Mouse (Mus musculus): ENCODE measurements around the gene Rfx5. TPM values are rescaled to one million over a fixed set of nuclear protein-coding genes. Genes with fewer than 3 reads are reported as not detected.

The Rfx5 gene
- polyA plus RNA-seq, 1 experiment from 2014 or later, result 11.8 TPM

- H3K9me3 ChIP-seq (ENCODE audit: low read depth, low read length), result no peaks in the 10 kb centered on the region
- H3K4me3 ChIP-seq (ENCODE audit: low read depth, low read length), result no peak overlapping the region
- no peak overlapping the region for H3K4me2 ChIP-seq
- no peak for ATAC-seq (ENCODE audit: insufficient read depth)
- no peaks in the 10 kb centered on the region for H3K4me1 ChIP-seq (ENCODE audit: insufficient read depth)
- WGBS, result 92% methylated on average over 1 of the region's 1 CpGs
- no peak for DNase-seq
- H3K9ac ChIP-seq, result no peak overlapping the region
- no peaks in the 10 kb centered on the region for H3K36me3 ChIP-seq (ENCODE audit: insufficient read depth)
- no peaks in the 10 kb centered on the region for H3K27me3 ChIP-seq (ENCODE audit: insufficient read depth, low read length)
- no peak overlapping the region for H3K27ac ChIP-seq (ENCODE audit: low read depth)
- TF ChIP-seq CTCF (IDR thresholded peaks at IDR 0.05; ENCODE audit: low read depth), result no peak
Measured at GRCm38 (mm10) chr3:94964989-94965388, 11.1 kb downstream of the Rfx5 start.

DNA sequence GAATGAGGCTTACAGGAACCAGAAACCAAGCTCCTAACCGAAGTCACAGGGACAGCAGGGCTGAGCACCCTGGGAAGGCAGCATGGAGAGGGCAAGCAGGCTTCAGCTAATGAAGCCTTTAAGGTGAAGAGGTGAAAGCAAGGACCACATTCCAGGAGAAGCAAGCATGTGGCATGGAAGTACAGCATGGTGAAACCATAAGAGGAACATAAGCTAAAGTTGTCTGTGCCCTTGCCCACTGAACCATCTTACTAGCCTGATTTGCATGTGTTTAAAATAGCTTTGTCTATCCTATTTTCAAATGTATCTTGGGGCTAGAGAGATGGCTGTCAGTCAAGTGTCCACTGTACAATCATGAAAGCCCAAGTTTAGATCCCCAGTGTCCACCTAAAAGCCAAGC lies 12.0 kb downstream of the Rfx5 start:
- H3K4me1 ChIP-seq (ENCODE audit: insufficient read depth), result no peaks in the 10 kb centered on the region
- H3K27me3 ChIP-seq (ENCODE audit: insufficient read depth, low read length), result no peaks in the 10 kb centered on the region
- ATAC-seq (ENCODE audit: insufficient read depth) (no peak), DNase-seq (no peak)
- WGBS, result 74% methylated on average over 1 of the region's 1 CpGs
- H3K9me3 ChIP-seq (ENCODE audit: low read depth, low read length), result no peaks in the 10 kb centered on the region
- H3K27ac ChIP-seq (ENCODE audit: low read depth), result no peak overlapping the region
- TF ChIP-seq CTCF (IDR thresholded peaks at IDR 0.05; ENCODE audit: low read depth), result no peak
- H3K9ac ChIP-seq, result no peak overlapping the region
- no peaks in the 10 kb centered on the region for H3K36me3 ChIP-seq (ENCODE audit: insufficient read depth)
- H3K4me3 ChIP-seq (ENCODE audit: low read depth, low read length), result no peak overlapping the region
- no peak overlapping the region for H3K4me2 ChIP-seq

DNA sequence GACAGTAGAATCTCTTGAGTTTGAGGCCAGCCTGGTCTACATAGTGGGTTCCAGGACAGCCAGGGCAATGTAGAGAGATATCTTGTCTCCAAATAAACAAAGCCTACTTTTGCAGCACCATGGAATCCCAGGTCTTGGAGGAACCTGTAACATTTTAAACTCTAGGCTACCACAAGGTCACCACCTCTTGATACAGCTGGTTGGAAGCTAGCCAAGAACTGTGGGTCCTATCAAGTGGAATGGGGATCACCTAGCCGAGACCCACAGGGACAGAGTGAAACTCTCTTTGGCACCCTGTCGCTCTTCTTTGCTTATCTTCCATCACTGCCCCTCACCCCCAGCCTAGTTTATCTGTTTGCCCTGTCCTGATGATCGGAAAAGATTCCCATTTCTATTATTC lies 18.7 kb downstream of the Rfx5 start:
- Histone ChIP-seq H3K9me3 (ENCODE audit: low read depth, low read length) (no peaks in the 10 kb centered on the region), H3K4me2 (no peak overlapping the region), H3K27ac (ENCODE audit: low read depth) (no peak overlapping the region), H3K4me1 (ENCODE audit: insufficient read depth) (peaks cover 9% of the 10 kb centered on the region; the same call in 1 of the 2 replicates), H3K9ac (no peak overlapping the region), H3K36me3 (ENCODE audit: insufficient read depth) (no peaks in the 10 kb centered on the region; the same call in 1 of the 2 replicates), H3K4me3 (ENCODE audit: low read depth, low read length) (no peak overlapping the region), H3K27me3 (ENCODE audit: insufficient read depth, low read length) (no peaks in the 10 kb centered on the region)
- ATAC-seq (ENCODE audit: insufficient read depth), result no peak
- DNase-seq, result no peak
- no peak for TF ChIP-seq CTCF (IDR thresholded peaks at IDR 0.05; ENCODE audit: low read depth)
- 74% methylated on average over 3 of the region's 3 CpGs for WGBS

DNA sequence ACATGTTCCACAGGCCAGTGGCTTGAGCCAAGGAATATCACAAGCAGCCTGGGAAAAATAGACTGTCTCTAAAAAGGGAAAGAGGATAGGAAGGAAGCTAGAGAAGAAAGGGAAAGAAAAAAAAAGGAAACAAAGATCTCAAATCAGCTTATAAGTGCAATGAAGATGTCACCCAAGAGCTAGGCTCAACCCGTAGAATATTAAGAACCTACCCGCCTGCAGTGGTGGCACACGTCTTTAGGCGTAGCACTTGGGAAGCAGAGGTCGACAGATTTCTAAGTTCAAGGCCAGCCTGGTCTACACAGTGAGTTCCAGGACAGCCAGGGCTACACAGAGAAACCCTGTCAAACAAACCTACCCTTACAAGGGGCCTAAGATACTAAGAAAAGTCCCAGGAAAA lies 19.7 kb downstream of the Rfx5 start:
- no peak for TF ChIP-seq CTCF (IDR thresholded peaks at IDR 0.05; ENCODE audit: low read depth)
- DNase-seq, result no peak
- no peaks in the 10 kb centered on the region for H3K27me3 ChIP-seq (ENCODE audit: insufficient read depth, low read length)
- H3K36me3 ChIP-seq (ENCODE audit: insufficient read depth), result no peaks in the 10 kb centered on the region; the same call in 1 of the 2 replicates
- peaks cover 9% of the 10 kb centered on the region; the same call in 1 of the 2 replicates for H3K4me1 ChIP-seq (ENCODE audit: insufficient read depth)
- peak overlapping the region; percentile 80 for H3K4me2 ChIP-seq
- H3K4me3 ChIP-seq (ENCODE audit: low read depth, low read length), result no peak overlapping the region
- H3K27ac ChIP-seq (ENCODE audit: low read depth), result no peak overlapping the region
- no peak for ATAC-seq (ENCODE audit: insufficient read depth)
- no peaks in the 10 kb centered on the region for H3K9me3 ChIP-seq (ENCODE audit: low read depth, low read length)
- H3K9ac ChIP-seq, result no peak overlapping the region
- WGBS, result 85% methylated on average over 5 of the region's 5 CpGs

GRCm38 (mm10) chr3:94974026-94974527 lies 20.2 kb downstream of the Rfx5 start:
- no peak for TF ChIP-seq CTCF (IDR thresholded peaks at IDR 0.05; ENCODE audit: low read depth)
- Histone ChIP-seq H3K36me3 (ENCODE audit: insufficient read depth) (no peaks in the 10 kb centered on the region; the same call in 1 of the 2 replicates), H3K9me3 (ENCODE audit: low read depth, low read length) (no peaks in the 10 kb centered on the region), H3K4me1 (ENCODE audit: insufficient read depth) (peaks cover 9% of the 10 kb centered on the region; the same call in 1 of the 2 replicates), H3K27me3 (ENCODE audit: insufficient read depth, low read length) (no peaks in the 10 kb centered on the region), H3K9ac (peak overlapping the region; percentile 90), H3K4me2 (peak overlapping the region; percentile 80), H3K27ac (ENCODE audit: low read depth) (no peak overlapping the region), H3K4me3 (ENCODE audit: low read depth, low read length) (peak overlapping the region; percentile 94)
- DNase-seq (no peak), ATAC-seq (ENCODE audit: insufficient read depth) (peak; percentile 28)
- 20% methylated on average over 9 of the region's 9 CpGs for WGBS

DNA sequence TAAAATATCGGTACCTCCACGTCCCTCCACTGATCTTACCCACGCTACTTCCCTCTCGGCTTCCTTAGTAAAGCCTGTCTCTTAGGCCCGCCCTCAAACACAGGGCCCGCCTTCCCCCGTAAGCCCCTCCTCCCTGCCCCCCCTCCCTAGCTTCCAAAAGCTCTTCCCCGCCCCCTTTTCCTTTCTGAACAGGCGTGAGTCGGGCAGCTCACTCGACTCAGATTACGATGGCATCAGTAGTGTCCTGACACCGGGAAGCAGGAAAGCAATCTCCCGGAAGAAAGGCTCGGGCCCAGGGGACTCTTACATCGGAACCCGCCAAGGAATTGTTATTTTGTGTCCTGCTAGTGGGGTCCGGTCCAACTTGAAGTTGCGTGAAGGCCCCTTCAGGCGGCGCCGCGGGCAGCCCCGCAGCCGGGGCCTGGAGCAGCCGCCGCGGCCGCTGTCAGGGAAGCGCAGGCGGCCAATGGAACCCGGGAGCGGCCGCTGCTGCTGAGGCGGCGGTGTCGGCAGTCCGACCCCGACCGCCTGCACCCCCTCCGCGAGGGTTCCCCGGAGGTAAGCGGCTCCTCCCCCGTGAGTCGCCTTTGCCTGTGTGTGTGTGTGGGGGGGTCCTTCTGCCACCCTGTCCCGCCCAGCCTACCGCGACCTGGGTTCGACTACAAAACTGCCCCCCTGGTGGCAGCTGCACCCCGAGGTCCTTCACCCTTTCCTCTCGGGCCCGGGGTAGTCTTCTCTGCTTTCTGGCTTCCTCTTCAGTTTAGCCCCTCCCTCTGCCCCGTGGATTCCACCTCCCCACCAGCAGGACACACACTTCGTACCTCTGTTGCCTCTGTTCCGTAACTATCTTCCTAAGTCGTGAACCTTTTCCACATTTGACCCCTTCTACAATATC lies 20.9 kb downstream of the Rfx5 start, which contains the start of gene Pi4kb:
Gene Pi4kb (plus strand): TSS at position 204 of the 895 bp plus-strand sequence.
- DNase-seq (peak; percentile 96), ATAC-seq (ENCODE audit: insufficient read depth) (peak; percentile 97)
- Histone ChIP-seq H3K4me1 (ENCODE audit: insufficient read depth) (peaks cover 9% of the 10 kb centered on the region; the same call in 1 of the 2 replicates), H3K4me3 (ENCODE audit: low read depth, low read length) (peak within 1 kb of the TSS; percentile 94), H3K9me3 (ENCODE audit: low read depth, low read length) (no peaks in the 10 kb centered on the region), H3K4me2 (peak within 1 kb of the TSS; percentile 80), H3K36me3 (ENCODE audit: insufficient read depth) (no peaks in the 10 kb centered on the region; the same call in 1 of the 2 replicates), H3K9ac (peak within 1 kb of the TSS; percentile 90), H3K27ac (ENCODE audit: low read depth) (peak within 1 kb of the TSS; percentile 93), H3K27me3 (ENCODE audit: insufficient read depth, low read length) (no peaks in the 10 kb centered on the region)
- TF ChIP-seq CTCF (IDR thresholded peaks at IDR 0.05; ENCODE audit: low read depth), result peak; percentile 41
- under 1% methylated on average over 54 of the region's 57 CpGs for WGBS

- TF ChIP-seq CTCF (IDR thresholded peaks at IDR 0.05; ENCODE audit: low read depth), result no peak
- Histone ChIP-seq H3K36me3 (ENCODE audit: insufficient read depth) (peaks cover 67% of the 10 kb centered on the region), H3K4me1 (ENCODE audit: insufficient read depth) (peaks cover 10% of the 10 kb centered on the region; the same call in 1 of the 2 replicates), H3K9ac (no peak overlapping the region), H3K27ac (ENCODE audit: low read depth) (no peak overlapping the region), H3K9me3 (ENCODE audit: low read depth, low read length) (no peaks in the 10 kb centered on the region), H3K4me3 (ENCODE audit: low read depth, low read length) (no peak overlapping the region), H3K27me3 (ENCODE audit: insufficient read depth, low read length) (no peaks in the 10 kb centered on the region), H3K4me2 (no peak overlapping the region)
- DNase-seq (no peak), ATAC-seq (ENCODE audit: insufficient read depth) (no peak)
- WGBS, result 88% methylated on average over 11 of the region's 11 CpGs
Measured at GRCm38 (mm10) chr3:94984312-94984711, 30.4 kb downstream of the Rfx5 start.
